Mouse (Mus musculus) heart, embryonic 10.5 days (tissue): ENCODE measurements around the gene Szrd1. TPM values are rescaled to one million over a fixed set of nuclear protein-coding genes. Genes with fewer than 3 reads are reported as not detected.
"Not testable (repeated sequence)": the region's sequence is repeated elsewhere in the genome, so short reads cannot be mapped to it uniquely, and the experiment has no call there.

ENCODE experiments used
- DNase-seq: peaks from one replicate; pipeline ENCODE4 v3.0.0-alpha.2; 2017; ENCODE audit warnings: low spot score
- H3K27ac ChIP-seq: fragments of 300-500 bp; sonication (generic); 2 replicates; pipeline ENCODE4 v1.5.1; 2016; ENCODE audit warnings: mild to moderate bottlenecking
- H3K27me3 ChIP-seq: fragments of 300-500 bp; sonication (generic); 2 replicates; pipeline ENCODE4 v1.6.1; 2016; ENCODE audit warnings: mild to moderate bottlenecking; ENCODE audit not compliant: poor library complexity, insufficient read depth, severe bottlenecking
- H3K36me3 ChIP-seq: fragments of 300-500 bp; sonication (generic); 2 replicates; pipeline ENCODE4 v1.6.1; 2016; ENCODE audit warnings: mild to moderate bottlenecking, moderate library complexity
- H3K4me1 ChIP-seq: fragments of 300-500 bp; sonication (generic); 2 replicates; pipeline ENCODE4 v1.6.1; 2016; ENCODE audit warnings: mild to moderate bottlenecking
- H3K4me3 ChIP-seq: fragments of 300-500 bp; sonication (generic); 2 replicates; pipeline ENCODE4 v1.5.1; 2016; ENCODE audit warnings: mild to moderate bottlenecking, moderate library complexity
- H3K9me3 ChIP-seq: fragments of 300-500 bp; sonication (generic); 2 replicates; pipeline ENCODE4 v1.6.1; 2016; ENCODE audit warnings: mild to moderate bottlenecking, moderate library complexity
- WGBS: fragments of 180-500 bp; shearing (Covaris S2); methylation state at CpG from one replicate; pipeline ENCODE4 v1.1.7; 2016; 5-methylcytosine and 5-hydroxymethylcytosine counted together
- polyA plus RNA-seq: library from polyadenylated mRNA; unstranded; fragments of >200 nt; fragmentation: Nextera tagmentation; extraction: Ambion mirVana; gene quantifications from 2 replicates; pipeline ENCODE4 v1.2.1, GENCODE M21; 2016

The Szrd1 gene
- polyA plus RNA-seq, 1 experiment from 2014 or later: 39.0 TPM

GRCm38 (mm10) chr4:141142285-141142811, 2.8 kb upstream of the Szrd1 start:
- 25% methylated on average over 9 of the region's 9 CpGs for WGBS
- H3K4me3 ChIP-seq: peak overlapping the region; percentile 37; the same call in 1 of the 2 replicates
- H3K9me3 ChIP-seq: no peaks in the 10 kb centered on the region
- peak; percentile 83 for DNase-seq
- H3K27ac ChIP-seq: no peak overlapping the region
- H3K36me3 ChIP-seq: no peaks in the 10 kb centered on the region
- no peaks in the 10 kb centered on the region for H3K27me3 ChIP-seq
- H3K4me1 ChIP-seq: peaks cover 15% of the 10 kb centered on the region

DNA sequence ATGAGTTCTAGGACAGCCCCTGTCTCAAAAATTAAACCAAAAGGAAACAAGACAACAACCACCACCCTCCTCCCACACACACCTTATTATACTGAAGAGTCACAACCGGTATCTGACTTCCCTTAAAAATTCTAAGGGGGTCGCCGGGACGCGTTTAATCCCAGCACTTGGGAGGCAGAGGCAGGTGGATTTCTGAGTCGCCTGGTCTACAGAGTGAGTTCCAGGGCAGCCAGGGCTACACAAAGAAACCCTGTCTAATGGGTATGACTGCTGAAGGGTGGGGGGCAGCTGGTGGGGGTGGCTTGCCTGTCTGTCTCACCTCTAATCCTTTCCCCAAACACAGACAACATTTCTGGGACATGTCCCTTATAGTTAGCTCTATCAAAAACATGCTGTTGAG, 1.4 kb upstream of the Szrd1 start:
- H3K4me3 ChIP-seq: no peak overlapping the region
- no peak for DNase-seq
- peaks cover 22% of the 10 kb centered on the region for H3K4me1 ChIP-seq
- WGBS: 90% methylated on average over 6 of the region's 6 CpGs
- no peaks in the 10 kb centered on the region for H3K9me3 ChIP-seq
- H3K27me3 ChIP-seq: no peaks in the 10 kb centered on the region
- no peaks in the 10 kb centered on the region for H3K36me3 ChIP-seq
- H3K27ac ChIP-seq: no peak overlapping the region

GRCm38 (mm10) chr4:141140354-141140753, 779 bp upstream of the Szrd1 start:
- H3K36me3 ChIP-seq, H3K9me3 ChIP-seq, H3K27me3 ChIP-seq, DNase-seq, H3K4me3 ChIP-seq, H3K27ac ChIP-seq: not testable (repeated sequence)
- 90% methylated on average over 9 of the region's 9 CpGs for WGBS
- peaks cover 26% of the 10 kb centered on the region for H3K4me1 ChIP-seq

- Histone ChIP-seq H3K27ac (peak overlapping the region; percentile 96), H3K27me3 (no peaks in the 10 kb centered on the region), H3K4me3 (peak overlapping the region; percentile 84), H3K4me1 (peaks cover 41% of the 10 kb centered on the region), H3K36me3 (peaks cover 9% of the 10 kb centered on the region; the same call in 1 of the 2 replicates), H3K9me3 (no peaks in the 10 kb centered on the region)
- DNase-seq: peak; percentile 77
- WGBS: 2% methylated on average over 29 of the region's 29 CpGs
Measured at GRCm38 (mm10) chr4:141138425-141139115, 1.0 kb downstream of the Szrd1 start.

- not testable (repeated sequence) for H3K27ac ChIP-seq
- H3K4me1 ChIP-seq: peaks cover 48% of the 10 kb centered on the region
Measured at GRCm38 (mm10) chr4:141137740-141138139, 1.8 kb downstream of the Szrd1 start.

DNA sequence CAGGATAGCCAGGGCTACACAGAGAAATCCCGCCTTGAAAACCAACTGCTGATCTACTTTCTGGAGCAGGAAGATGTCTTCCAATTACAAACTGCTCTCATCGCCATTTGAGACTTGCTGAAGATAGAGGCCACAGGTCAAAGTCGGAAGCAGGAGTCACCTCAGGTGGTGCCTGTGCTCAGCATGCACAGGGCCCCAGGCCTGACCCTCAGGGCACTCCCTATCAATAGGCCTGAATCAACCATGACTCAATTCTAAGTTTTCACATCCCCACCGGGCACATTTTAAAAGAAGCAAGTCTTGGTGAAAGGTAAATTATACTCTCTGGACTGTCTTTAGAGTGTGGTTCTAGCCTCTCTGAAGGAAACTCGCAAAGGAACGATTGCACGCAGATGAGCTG, 3.4 kb downstream of the Szrd1 start:
- 78% methylated on average over 7 of the region's 7 CpGs for WGBS
- H3K4me1 ChIP-seq: peaks cover 64% of the 10 kb centered on the region

More at GRCm38 (mm10) chr4:141137740-141138139, 1.8 kb downstream of the Szrd1 start:
- H3K27me3 ChIP-seq, H3K36me3 ChIP-seq, DNase-seq, H3K9me3 ChIP-seq: not testable (repeated sequence)
- peak overlapping the region; percentile 84; the same call in 1 of the 2 replicates for H3K4me3 ChIP-seq
- 87% methylated on average over 3 of the region's 3 CpGs for WGBS

DNA sequence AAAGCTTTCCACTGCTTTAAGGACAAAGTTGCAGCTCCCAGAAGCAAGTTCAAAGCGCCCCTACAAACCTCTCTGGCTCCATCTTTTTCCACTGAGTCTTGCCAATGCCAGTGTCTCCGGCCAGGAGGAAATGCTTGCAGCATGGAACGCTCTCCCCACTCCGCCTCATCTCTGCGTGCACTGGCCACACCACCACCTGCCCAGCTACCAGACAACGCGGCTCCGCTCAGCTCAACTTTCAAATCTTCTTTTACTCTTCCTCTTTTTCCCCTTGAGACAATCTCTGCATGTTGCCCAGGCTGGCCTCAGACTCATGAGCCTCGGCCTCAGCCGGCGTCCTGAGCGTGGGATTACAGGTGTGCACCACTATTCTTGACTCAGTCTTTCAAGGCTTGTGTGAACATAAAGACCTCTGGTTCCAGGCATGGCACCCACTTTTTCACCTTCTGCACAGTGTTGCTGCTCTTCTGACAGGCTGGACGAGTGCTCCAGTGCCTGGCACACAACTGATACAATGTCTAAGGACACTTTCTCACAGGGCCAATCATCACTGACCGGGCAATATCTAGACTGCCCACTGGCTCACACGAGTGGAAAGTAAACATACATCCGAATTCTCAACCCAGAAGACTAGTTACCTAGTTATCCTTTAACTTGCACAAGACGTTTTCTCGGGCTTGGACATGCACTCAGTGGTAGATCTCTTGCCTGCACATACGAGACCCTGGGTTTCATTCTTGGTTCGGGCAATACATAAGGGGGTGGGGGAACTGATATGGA, 4.6 kb downstream of the Szrd1 start:
- Histone ChIP-seq H3K4me1 (peaks cover 72% of the 10 kb centered on the region), H3K27me3 (no peaks in the 10 kb centered on the region), H3K27ac (peak overlapping the region; percentile 62), H3K9me3 (no peaks in the 10 kb centered on the region), H3K4me3 (0 out of 2 replicates have a peak overlapping the region, but pooled peaks have one; percentile 12), H3K36me3 (peaks cover 12% of the 10 kb centered on the region)
- WGBS: 74% methylated on average over 20 of the region's 20 CpGs
- DNase-seq: peak; percentile 74

More for the DNA sequence above, 3.4 kb downstream of the Szrd1 start:
- Histone ChIP-seq H3K27ac (peak overlapping the region; percentile 8; the same call in 1 of the 2 replicates), H3K36me3 (peaks cover 9% of the 10 kb centered on the region; the same call in 1 of the 2 replicates), H3K27me3 (no peaks in the 10 kb centered on the region), H3K9me3 (no peaks in the 10 kb centered on the region), H3K4me3 (no peak overlapping the region)
- DNase-seq: no peak

- no peak for DNase-seq
- no peaks in the 10 kb centered on the region for H3K9me3 ChIP-seq
Measured at GRCm38 (mm10) chr4:141134031-141134441, 5.5 kb downstream of the Szrd1 start.

DNA sequence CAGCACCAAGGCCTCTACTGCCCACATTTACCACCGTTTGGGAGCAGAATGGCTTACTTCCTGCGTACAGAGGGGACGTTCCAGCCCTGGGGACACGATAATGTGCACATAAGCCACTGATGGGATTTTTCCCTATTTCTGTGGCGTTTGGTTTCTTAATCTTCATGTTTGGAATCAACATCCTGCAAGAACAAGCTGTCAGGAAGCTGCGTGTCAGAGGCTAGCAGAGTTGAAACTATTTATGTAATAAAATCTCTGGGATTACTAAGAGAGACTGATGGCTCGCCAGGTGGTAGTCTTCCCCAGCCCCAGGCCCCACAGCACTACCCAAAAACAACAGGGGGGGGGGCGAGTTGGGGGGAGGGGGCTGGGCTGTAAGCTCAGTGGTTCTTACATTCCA, 6.3 kb downstream of the Szrd1 start:
- DNase-seq: no peak
- Histone ChIP-seq H3K9me3 (no peaks in the 10 kb centered on the region), H3K4me3 (no peak overlapping the region), H3K27ac (no peak overlapping the region), H3K27me3 (no peaks in the 10 kb centered on the region), H3K36me3 (peaks cover 12% of the 10 kb centered on the region), H3K4me1 (peaks cover 74% of the 10 kb centered on the region)
- WGBS: 65% methylated on average over 8 of the region's 8 CpGs

More at GRCm38 (mm10) chr4:141134031-141134441, 5.5 kb downstream of the Szrd1 start:
- 54% methylated on average over 8 of the region's 8 CpGs for WGBS
- Histone ChIP-seq H3K4me3 (no peak overlapping the region), H3K36me3 (peaks cover 12% of the 10 kb centered on the region), H3K27me3 (no peaks in the 10 kb centered on the region), H3K27ac (peak overlapping the region; percentile 62; the same call in 1 of the 2 replicates), H3K4me1 (peaks cover 78% of the 10 kb centered on the region)

GRCm38 (mm10) chr4:141132191-141132590, 7.4 kb downstream of the Szrd1 start:
- Histone ChIP-seq H3K9me3 (no peaks in the 10 kb centered on the region), H3K27me3 (no peaks in the 10 kb centered on the region), H3K4me3 (no peak overlapping the region), H3K36me3 (peaks cover 12% of the 10 kb centered on the region), H3K4me1 (peaks cover 68% of the 10 kb centered on the region), H3K27ac (peak overlapping the region; percentile 43)
- WGBS: 57% methylated on average over 8 of the region's 8 CpGs
- DNase-seq: no peak

DNA sequence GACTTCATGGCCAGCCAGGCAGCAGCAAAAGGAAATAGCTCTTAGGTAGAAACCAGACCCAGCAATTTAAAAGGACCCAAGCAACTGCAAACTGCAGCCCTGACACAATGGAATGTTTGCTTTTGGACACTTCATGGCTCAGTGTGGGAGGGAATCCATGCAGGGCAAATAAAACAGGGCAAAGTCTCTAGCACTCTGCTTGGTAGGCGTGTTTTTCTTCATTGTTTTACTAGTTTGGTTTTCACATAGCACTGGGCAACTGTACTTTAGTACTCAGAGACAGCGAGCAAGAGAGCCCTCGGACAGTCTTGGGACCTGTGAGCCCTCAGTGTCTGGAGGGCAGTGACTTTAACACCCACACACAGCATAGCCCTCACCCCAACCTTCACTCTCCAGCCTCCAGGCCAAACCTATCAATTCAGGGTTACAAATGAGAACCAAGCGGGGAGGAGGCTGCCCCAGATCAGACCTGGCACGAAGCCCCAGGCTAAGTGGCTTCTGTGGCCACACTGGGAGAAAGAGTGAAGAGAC, 8.0 kb downstream of the Szrd1 start:
- H3K4me3 ChIP-seq: no peak overlapping the region
- H3K27me3 ChIP-seq: no peaks in the 10 kb centered on the region
- peak overlapping the region; percentile 43; the same call in 1 of the 2 replicates for H3K27ac ChIP-seq
- no peaks in the 10 kb centered on the region for H3K9me3 ChIP-seq
- H3K4me1 ChIP-seq: peaks cover 63% of the 10 kb centered on the region
- DNase-seq: no peak
- H3K36me3 ChIP-seq: peaks cover 12% of the 10 kb centered on the region
- WGBS: 73% methylated on average over 5 of the region's 5 CpGs

- peak overlapping the region; percentile 67; the same call in 1 of the 2 replicates for H3K27ac ChIP-seq
- no peaks in the 10 kb centered on the region for H3K27me3 ChIP-seq
- WGBS: 86% methylated on average over 6 of the region's 6 CpGs
- DNase-seq: no peak
- H3K4me3 ChIP-seq: no peak overlapping the region
- H3K36me3 ChIP-seq: peaks cover 12% of the 10 kb centered on the region
- H3K4me1 ChIP-seq: peaks cover 61% of the 10 kb centered on the region
- H3K9me3 ChIP-seq: no peaks in the 10 kb centered on the region
Measured at GRCm38 (mm10) chr4:141130704-141131342, 8.8 kb downstream of the Szrd1 start.
